Mouse (Mus musculus) brain, embryonic 14.5 days (tissue): ENCODE results near the gene Gosr2.

Experiments
- CTCF ChIP-seq: fragments of 200-500 bp; IDR thresholded peaks from 2 replicates; pipeline ENCODE4 v1.5.1; 2012; ENCODE audit warnings: inconsistent platforms, mild to moderate bottlenecking, moderate library complexity, borderline replicate concordance; ENCODE audit not compliant: insufficient read depth, insufficient read length; ENCODE audit errors: extremely low read depth
- POLR2A ChIP-seq: fragments of 200-500 bp; IDR thresholded peaks from 2 replicates; pipeline ENCODE4 v1.6.1; 2012; ENCODE audit warnings: mild to moderate bottlenecking, inconsistent platforms, borderline replicate concordance; ENCODE audit not compliant: poor library complexity, insufficient read depth, insufficient read length, severe bottlenecking; ENCODE audit errors: extremely low read depth

- TF ChIP-seq CTCF = no peak
- no peak for TF ChIP-seq POLR2A
Measured at GRCm38 (mm10) chr11:103693241-103693640, 4.5 kb downstream of the Gosr2 start.
